Mouse (Mus musculus): Measurements from ENCODE around the gene Soat2.

The Soat2 gene

DNA sequence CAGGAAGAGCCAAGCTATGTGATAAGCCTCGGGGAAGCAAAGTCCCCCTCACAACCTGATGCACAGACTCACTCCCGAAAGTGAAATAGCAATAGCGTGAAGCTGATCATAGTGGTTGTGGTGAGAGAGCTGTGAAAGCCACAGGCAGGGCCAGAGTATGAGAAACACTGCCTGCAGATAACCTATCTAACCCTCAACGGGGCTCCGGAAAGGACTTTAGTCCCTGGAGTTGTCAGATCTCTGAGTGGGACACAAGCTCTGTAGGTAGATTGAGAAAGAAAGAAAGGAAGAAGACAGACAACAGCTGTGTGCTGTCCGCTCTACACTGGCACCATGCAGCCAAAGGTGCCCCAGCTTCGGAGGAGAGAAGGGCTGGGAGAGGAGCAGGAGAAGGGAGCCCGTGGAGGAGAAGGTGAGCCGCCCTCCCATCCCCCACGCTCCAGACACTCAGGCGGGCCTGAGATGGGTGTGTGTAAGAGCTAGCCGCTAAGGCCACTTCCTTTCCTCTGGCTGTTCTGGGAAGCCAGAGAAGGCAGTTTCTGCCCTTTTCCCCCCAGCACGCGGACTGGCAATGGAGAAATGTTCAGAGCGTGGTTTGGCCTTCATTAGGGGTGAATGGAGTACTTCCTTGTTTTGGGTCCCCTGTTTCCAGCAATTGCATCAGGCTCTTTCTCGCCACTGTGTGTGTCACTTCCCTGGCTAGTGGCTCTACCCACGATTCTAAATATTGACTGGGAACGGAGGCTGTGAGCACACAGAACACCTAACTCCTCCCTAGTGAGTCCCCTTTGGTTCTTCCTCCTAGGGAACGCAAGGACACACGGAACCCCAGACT, at the start of gene Soat2:
Gene Soat2, plus strand, starts transcription at position 226 of the 835 bp plus-strand sequence.
- DNase-seq (ENCODE audit: low spot score in 2 of 2): peak in 1 of 2 experiments; percentile 52

DNA sequence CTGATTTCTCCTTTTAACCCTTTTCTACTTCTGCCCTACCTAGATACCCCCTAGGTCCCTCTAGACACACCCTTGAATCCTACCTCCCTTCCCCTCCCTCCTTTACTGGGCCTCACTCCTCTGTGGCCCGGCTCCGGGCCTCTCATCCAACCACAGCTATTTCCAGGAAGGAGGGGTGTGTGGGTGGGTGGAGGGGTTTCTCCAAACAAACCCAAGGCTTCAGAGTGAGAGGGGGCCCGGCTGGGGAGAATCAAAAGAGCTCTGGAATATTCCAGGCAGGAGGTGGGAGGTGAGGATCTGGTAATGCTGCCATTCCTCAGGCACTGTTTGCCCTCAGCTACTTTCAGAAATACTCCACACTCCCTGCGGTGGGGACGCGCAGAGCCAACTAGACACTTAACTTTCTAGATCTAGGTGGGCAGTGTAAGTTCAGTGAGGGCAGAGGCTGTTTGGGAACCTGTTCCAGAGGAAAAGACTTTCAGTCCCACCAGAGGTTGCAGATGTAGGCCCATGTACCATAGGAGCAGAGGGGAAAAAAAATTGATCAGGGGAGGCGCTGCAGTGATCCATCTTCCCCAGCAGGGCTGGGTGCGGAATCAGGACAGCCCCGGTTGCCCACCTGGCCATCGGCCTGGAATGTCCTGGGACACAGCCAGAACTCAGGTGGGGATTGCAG, 49.2 kb upstream of the Soat2 start:
- peak; percentile 52 to 59 for DNase-seq (ENCODE audit: low spot score in 2 of 2)

DNA sequence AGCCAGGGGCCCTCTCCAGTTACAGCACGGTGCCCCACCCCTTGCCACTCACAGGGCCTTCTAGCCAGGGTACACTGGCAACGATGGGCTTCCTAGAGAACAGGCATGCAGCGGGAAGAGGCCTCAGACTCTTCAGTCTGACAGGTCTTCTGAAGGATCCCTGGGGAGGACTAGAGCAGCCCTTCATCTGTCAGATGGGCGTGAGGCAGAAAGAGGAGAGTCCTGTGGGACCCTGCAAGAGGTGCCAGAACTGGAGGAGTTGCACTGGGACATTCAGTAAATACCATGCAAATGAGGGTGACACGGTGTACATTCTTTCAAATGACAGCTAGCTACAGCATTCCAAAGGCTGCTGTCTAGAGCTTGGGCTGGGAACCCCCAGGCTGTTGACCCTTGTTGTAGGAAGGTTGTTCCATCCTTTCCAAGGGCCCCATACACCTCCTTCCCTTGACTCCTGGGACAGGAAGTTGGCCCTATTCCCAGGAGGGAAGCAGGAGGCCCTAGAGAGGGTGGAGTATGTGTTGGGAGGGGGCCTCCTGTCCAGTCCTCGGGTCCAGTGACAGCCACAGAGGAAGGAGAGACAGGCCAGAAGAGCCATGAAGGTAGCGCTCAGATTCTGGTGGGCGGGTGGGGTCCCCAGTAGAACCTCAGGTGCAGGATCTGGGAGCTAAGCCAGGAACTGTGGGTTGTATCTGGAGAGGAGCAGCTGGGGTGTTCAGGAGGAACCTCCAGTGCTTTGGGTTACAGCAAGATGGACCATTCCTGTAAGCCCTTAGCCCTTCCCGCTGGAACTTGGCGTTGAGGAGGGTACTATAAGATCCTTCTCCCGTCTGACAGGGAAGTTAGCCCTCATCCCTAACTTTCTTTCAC, 48.4 kb upstream of the Soat2 start:
- peak; percentile 89 to 94 for DNase-seq (ENCODE audit: low spot score in 2 of 2)

DNA sequence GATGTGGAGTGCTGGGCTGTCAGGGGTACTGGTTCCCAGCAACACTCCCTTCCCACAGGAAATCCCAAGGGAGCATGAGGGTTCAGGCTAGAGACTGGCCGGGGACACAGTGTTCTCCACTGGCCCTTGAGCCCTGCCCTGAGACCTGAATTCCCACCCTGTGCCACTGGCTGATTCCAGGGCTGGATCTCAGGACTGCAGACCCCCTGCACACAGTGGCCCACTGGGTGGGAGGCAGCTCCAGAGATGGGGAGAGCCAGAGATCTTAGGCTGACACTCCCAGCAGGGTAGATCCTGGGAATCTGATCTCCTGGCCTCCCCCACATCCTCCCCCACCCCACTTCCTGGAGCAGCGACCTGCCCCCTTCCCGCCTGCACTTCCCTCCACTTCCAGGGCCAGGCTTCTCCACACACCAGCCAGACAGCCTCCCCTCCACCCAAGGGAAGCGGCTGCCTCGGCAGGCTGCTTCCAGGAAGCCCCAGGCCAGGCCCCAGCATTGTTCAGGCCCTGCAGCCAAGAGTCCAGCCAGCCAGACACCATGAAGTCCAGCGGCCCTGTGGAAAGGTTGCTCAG, 47.7 kb upstream of the Soat2 start:
- DNase-seq (ENCODE audit: low spot score in 2 of 2): peak; percentile 90 to 94

DNA sequence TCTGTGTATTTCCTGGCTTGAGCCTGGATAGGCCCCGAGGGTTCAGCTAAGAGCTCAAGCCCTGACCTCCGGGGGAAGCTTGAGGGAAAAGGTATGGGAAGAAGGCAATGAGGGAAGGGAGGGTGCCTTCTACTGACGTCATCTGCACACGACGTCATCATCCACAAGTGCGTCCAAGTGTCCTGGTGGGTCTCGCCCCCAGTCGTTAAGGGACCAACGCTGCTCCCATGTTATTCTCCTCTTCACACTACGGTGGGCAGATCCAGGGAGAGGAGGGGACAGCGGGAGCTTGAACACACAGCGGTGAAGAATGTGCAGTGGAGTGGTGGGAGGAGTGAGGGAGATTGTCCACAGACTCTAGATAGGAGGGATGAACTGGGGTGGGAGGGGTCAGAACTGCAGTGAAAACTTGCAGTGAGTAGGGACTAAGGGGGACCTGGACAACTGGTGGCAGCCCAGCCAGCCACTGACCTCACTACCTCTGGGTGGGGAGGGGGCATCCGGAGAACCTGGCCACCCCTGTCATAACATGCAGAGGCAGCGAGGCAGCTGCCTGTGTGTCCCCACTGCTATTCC, 46.9 kb upstream of the Soat2 start:
- DNase-seq (ENCODE audit: low spot score in 2 of 2): peak; percentile 84 to 88

DNA sequence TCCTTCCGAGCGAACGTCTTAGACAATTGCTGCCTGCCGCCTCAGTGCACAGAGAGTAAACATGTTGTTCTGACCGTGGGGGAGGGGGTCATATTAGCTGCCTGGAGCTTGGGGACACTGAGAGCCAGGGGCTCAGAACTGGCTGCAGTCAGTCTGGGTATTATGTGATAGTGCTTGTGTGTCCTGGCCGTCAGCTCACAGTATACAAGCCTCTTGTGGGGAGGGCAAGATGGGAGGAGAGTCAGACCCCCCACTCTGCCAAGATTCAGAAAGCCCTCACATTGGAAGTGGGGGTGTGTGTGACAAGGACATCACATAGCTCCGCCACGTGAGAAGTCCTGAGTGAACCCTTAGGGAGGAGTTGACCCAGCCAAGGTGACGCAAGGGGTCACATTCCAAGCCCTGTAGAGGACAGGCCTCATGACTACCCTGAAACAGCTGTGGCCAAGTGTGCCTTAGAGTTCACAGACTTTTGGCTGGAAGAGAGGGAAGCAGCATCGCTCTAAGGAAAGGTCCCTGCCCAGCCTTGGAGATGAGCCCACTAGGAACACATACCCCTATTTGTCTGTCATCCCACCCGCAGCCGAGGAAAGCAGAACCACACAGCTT, 46.3 kb upstream of the Soat2 start:
- peak; percentile 98 for DNase-seq (ENCODE audit: low spot score in 2 of 2)

DNA sequence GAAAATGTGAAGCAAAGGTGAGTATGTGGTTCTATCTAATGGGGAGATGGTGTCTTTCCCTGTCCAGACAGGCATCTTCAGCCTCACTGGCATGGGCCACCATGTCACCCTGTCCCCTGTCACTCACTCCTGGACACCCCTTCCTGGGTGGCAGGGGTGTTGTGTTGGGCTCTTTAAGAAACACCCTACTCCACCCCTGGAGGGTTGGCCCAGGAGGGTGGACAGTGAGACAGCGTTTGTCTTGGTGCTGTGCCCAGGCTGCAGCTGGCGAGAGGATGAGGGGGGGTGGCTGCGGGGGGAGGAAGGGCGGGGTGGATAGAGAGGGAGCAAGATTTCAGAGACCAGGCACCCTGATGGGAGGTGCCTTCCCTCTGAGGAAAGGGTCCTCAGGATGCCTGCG, 45.0 kb upstream of the Soat2 start:
- DNase-seq (ENCODE audit: low spot score in 2 of 2): peak; percentile 87 to 89

DNA sequence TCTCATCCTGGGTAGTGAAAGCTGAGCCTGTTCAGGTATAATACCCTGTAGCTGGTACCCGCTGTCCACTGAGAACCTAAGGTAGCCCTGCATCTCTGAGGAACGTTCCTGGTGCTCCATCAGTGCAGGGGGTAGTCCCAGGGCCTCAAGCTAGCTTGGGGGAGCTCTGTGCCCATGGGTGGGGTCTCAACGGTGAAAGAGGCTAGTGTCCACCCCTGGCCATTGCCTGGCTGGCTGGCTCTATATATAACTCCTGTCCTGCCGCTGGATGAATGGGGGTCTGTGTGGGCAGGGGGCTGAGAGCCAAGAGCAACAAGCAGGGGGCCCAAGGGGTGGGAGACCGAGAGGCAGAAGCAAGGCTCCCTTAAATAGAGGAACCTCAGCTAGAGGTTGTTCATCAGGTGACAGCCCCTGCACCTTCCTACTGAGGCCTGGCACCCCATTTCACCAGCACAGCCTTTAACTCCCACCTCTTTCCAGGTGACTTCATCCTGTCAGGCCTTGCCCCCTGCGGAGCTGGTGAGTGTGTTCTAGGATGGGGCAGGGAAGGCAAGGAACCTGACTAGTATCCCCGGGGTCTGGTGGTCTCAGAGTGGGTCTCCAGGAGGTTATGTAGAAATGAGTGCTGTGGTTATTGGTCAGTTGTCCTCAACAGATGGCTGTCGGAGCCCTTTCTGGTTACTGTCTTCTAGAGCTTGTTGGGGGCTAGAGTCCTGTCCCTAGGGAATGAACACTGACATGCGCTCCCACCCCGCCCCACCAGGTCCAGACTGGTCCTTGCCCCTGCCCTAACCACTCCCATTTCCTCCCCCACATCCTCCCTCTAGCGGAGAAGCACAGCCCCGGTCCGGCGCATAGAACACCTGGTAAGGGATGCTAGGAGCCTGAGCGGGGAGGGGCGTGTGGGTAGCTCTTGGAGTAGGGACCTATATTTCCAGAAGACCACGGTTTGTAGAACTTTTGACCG, 44.3 kb upstream of the Soat2 start:
- peak; percentile 54 to 61 for DNase-seq (ENCODE audit: low spot score in 2 of 2)

GRCm38 (mm10) chr15:102106754-102107456, 43.4 kb upstream of the Soat2 start:
- peak; percentile 29 to 36 for DNase-seq (ENCODE audit: low spot score in 2 of 2)

DNA sequence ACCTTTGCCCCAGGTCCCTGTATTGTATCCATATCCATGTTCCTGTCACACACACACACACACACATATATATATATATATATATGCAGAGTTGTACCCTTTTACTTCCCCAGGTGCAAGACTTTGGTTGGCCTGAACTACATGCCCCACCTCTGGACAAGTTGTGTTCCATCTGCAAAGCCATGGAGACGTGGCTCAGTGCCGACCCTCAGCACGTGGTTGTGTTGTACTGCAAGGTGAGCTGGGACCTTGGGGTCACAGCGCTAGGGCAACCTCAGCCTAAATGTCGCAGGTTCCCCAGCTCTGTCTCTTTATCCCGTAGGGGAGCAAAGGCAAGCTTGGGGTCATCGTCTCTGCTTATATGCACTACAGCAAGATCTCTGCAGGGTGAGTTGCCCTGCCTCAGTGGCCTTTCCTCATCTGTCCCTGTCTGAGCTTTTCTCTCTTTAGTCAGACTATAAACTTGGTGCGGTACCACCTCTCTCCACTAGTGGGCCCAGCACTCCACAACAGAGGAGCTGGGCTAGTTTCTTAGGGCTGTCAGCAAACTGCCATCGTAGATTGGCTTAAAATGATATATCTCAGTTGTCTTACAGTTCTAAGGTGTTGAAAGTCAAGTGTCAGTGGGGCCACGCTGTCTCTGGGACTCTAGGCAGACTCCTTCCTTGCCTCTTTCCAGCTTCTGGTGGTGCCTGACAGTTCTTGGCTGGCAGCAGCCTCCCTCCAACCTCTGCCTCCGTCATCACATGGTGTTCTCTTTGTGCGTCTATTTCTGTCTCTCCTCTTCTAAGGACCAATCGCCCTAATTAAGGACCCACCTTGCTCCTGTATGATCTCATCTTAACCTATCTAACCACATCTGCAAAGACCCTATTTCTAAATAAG, 42.4 kb upstream of the Soat2 start:
- peak; percentile 31 to 37 for DNase-seq (ENCODE audit: low spot score in 2 of 2)

DNA sequence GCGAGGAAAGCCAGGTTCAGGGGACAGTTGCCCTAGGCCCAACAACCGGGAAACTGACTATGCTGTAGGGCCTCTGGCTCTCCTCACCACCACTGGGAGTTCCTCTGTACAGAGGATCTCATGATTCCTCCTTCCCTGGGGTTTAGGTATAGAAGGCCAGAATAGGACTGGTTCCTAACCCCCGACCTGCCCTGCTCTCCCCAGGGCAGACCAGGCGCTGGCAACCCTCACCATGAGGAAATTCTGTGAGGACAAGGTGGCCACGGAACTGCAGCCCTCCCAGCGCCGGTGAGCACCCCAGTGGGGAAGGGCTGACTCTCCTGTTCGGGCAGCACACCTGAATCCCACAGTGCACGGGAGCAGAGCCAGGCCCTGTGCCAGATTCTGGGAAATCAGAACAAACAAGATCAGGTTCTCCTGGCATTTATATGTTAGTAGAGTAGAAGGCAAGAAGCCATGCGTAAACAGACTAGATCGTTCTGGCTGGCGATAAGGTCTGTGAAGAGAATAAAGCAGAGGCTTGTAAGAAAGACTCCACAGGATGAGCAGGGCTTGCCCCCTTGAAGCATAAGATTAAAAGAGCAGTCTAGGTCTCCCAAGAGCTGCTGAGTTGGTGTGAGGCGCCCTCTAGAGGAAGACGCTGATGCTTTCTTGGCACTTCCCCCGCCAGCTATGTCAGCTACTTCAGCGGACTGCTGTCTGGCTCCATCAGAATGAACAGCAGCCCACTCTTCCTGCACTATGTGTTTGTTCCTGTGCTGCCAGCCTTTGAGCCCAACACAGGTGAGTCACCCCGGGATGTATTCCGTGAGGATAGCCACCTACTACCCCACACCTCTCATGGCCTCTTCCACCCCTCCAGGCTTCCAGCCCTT, 41.4 kb upstream of the Soat2 start:
- DNase-seq (ENCODE audit: low spot score in 2 of 2): peak; percentile 61 to 79

DNA sequence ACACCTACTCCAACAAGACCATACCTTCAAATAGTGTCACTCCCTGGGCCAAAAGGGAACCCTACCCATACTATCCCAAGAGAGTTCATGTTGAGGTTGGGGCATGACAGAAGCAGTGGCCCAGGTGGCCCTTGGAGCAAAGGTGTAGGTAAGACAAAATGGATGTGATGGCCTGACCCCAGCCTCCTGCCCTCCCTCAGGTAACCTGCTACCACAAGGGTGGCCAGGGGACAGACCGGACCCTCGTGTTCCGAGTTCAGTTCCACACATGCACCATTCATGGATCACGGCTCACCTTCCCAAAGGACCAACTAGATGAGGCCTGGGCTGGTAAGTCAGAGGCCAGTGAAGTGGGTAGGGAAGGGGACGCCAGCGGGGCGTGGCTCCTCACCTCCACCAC, 40.1 kb upstream of the Soat2 start:
- DNase-seq (ENCODE audit: low spot score in 2 of 2): no peak

GRCm38 (mm10) chr15:102110701-102111494, 39.4 kb upstream of the Soat2 start:
- DNase-seq (ENCODE audit: low spot score in 2 of 2): no peak

DNA sequence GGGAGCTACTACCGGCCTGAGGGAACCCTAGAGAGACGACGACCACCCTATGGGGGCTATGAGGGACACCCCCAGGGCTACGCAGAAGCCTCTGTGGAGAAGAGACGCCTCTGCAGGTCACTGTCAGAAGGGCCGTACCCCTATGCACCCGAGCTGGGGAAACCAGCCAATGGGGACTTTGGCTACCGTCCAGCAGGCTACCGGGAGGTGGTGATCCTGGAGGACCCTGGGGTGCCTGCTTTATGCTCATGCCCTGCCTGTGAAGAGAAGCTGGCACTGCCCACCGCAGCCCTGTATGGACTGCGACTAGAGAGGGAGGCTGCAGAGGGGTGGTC, 38.9 kb upstream of the Soat2 start:
- DNase-seq (ENCODE audit: low spot score in 2 of 2): peak in 1 of 2 experiments; percentile 25

- DNase-seq (ENCODE audit: low spot score in 2 of 2): no peak
These were observed 38.1 kb upstream of the Soat2 start for GRCm38 (mm10) chr15:102112181-102112580.

GRCm38 (mm10) chr15:102112827-102113226, 37.5 kb upstream of the Soat2 start:
- DNase-seq (ENCODE audit: low spot score in 2 of 2): no peak

Data from heart, adult 9 months (tissue).